Mouse (Mus musculus): Measurements from ENCODE around the gene Elf1.
"Not testable (repeated sequence)": the region's sequence is repeated elsewhere in the genome, so short reads cannot be mapped to it uniquely, and the experiment has no call there.

Elf1 gene

GRCm38 (mm10) chr14:79480624-79481338 is at the start of gene Elf1:
Gene Elf1, plus strand, starts transcription at chr14:79481194.
- peak; percentile 95 to 96 for DNase-seq

GRCm38 (mm10) chr14:79434068-79434467 is 46.9 kb upstream of the Elf1 start:
- DNase-seq = no peak

GRCm38 (mm10) chr14:79440655-79441054 is 40.3 kb upstream of the Elf1 start:
- no peak for DNase-seq

- DNase-seq = peak in 1 of 2 experiments; percentile 10
Observed at GRCm38 (mm10) chr14:79441441-79441840, 39.6 kb upstream of the Elf1 start.

- DNase-seq = no peak
Observed at GRCm38 (mm10) chr14:79444601-79445000, 36.4 kb upstream of the Elf1 start.

GRCm38 (mm10) chr14:79445055-79445620 is 35.9 kb upstream of the Elf1 start:
- no peak for DNase-seq

- peak; percentile 78 to 85 for DNase-seq
Observed at GRCm38 (mm10) chr14:79451681-79452590, 29.1 kb upstream of the Elf1 start, which contains the start of gene Kbtbd6. Gene Kbtbd6, plus strand, starts transcription at chr14:79451835.

- not testable (repeated sequence) for DNase-seq
Observed at GRCm38 (mm10) chr14:79452591-79452934, 28.4 kb upstream of the Elf1 start.

GRCm38 (mm10) chr14:79460401-79460800 is 20.6 kb upstream of the Elf1 start:
- no peak for DNase-seq

GRCm38 (mm10) chr14:79460988-79461387 is 20.0 kb upstream of the Elf1 start:
- DNase-seq = no peak

- DNase-seq = no peak
Observed at GRCm38 (mm10) chr14:79465623-79466022, 15.4 kb upstream of the Elf1 start.

- DNase-seq = peak; percentile 42 to 59
Observed at GRCm38 (mm10) chr14:79467621-79468020, 13.4 kb upstream of the Elf1 start.

GRCm38 (mm10) chr14:79473384-79473783 is 7.6 kb upstream of the Elf1 start:
- DNase-seq = no peak

- DNase-seq = peak; percentile 90 to 91
Observed at GRCm38 (mm10) chr14:79481339-79482151, 551 bp downstream of the Elf1 start, which contains the start of gene Wbp4. Gene Wbp4, minus strand, starts transcription at chr14:79481520.

GRCm38 (mm10) chr14:79482251-79482661 is 1.3 kb downstream of the Elf1 start:
- peak; percentile 39 to 54 for DNase-seq

- DNase-seq = no peak
Observed at GRCm38 (mm10) chr14:79482747-79483355, 1.9 kb downstream of the Elf1 start.

GRCm38 (mm10) chr14:79483611-79484120 is 2.7 kb downstream of the Elf1 start:
- DNase-seq = peak; percentile 47 to 76

- no peak for DNase-seq
Observed at GRCm38 (mm10) chr14:79486617-79486992, 5.6 kb downstream of the Elf1 start.

GRCm38 (mm10) chr14:79486993-79487731 is 6.2 kb downstream of the Elf1 start:
- peak; percentile 51 to 57 for DNase-seq

- peak; percentile 79 to 85 for DNase-seq
Observed at GRCm38 (mm10) chr14:79488531-79488930, 7.5 kb downstream of the Elf1 start.

GRCm38 (mm10) chr14:79489150-79489549 is 8.2 kb downstream of the Elf1 start:
- no peak for DNase-seq

Data from lung, adult 18-20 months (tissue).